Mouse (Mus musculus): Measurements from ENCODE around the gene Syce3.
"Not testable (repeated sequence)": the region's sequence is repeated elsewhere in the genome, so short reads cannot be mapped to it uniquely, and the experiment has no call there.

Syce3 gene

DNA sequence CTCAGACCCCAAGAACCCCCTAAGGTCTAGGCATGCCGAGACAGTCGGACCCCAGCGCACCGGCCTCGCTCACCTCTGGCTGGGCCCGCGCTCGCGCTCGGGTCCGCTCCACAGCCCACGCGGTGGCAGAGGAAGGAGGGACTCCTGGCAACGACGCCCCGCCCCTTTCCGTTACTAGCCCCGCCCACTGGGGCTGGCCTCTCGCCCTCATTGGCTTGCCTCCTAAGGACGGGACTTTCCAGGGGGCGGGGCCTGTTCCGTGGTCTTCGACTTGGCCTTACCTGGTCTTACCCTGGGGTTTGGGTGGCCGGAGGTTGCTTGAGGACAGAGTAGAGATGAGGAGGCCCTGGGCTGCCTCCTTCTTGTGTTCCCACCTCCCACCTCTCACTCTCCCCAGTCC is at the start of gene Syce3:
Syce3 (minus strand) TSS at position 386 of the 400 bp plus-strand sequence.
- in situ Hi-C loops (cut with MboI, MseI): no loop called here

- in situ Hi-C loops (cut with MboI, MseI): no loop called here
Observed at GRCm38 (mm10) chr15:89459821-89460220, 49.5 kb upstream of the Syce3 start.

- in situ Hi-C loops (cut with MboI, MseI): no loop called here
Observed at GRCm38 (mm10) chr15:89458942-89459341, 48.6 kb upstream of the Syce3 start.

DNA sequence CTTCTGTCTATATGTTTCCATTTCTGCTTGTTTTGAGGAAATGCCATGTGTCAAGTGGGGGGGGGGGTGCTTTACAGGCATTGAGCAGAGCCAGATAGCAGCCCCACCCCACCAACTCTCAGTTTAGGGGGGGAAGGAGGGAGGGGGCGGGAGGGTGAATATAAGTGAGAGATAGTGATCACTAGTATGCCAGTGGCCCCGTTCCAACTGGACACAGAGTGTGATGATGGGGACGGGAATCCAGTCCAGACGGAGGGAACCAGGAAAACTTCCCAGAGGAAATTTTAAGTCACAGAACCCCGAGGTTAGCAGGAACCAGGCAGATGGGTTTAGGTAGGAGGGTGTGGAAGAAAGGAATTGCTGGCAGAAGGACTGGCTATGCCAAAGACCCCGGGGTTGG is 45.3 kb upstream of the Syce3 start:
- in situ Hi-C loops (cut with MboI, MseI): no loop called here

DNA sequence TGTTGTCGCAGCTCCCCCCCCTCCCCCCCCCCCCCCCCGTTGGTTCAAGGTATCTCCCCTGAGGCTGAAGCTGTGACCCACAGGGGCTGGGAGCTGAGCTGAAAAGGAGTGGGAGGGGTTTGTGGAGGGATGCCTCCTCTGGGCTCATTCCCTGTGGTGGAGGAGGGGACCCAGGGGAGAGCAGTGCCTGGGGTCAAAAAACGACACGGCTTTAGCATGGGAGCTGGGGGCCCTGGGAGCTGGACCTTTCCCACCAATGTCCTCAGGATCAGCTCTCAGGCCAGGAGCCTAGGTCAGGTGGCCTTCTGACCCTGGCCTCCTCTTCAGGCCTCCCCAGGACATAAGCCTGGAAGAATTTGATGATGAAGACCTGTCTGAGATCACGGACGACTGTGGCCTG is 44.6 kb upstream of the Syce3 start:
- in situ Hi-C loops (cut with MboI, MseI): no loop called here

- in situ Hi-C loops (cut with MboI, MseI): no loop called here
Observed at GRCm38 (mm10) chr15:89453865-89454478, 43.7 kb upstream of the Syce3 start, which contains the start of gene Mapk8ip2. Mapk8ip2 (plus strand) TSS chr15:89453913.

- in situ Hi-C loops (cut with MboI, MseI): no loop called here
Observed at GRCm38 (mm10) chr15:89452906-89453864, 42.9 kb upstream of the Syce3 start.

GRCm38 (mm10) chr15:89442486-89443070 is 32.3 kb upstream of the Syce3 start:
- in situ Hi-C loops (cut with MboI, MseI): no loop called here

- in situ Hi-C loops (cut with MboI, MseI): no loop called here
Observed at GRCm38 (mm10) chr15:89435878-89436277, 25.6 kb upstream of the Syce3 start.

- in situ Hi-C loops (cut with MboI, MseI): no loop called here
Observed at GRCm38 (mm10) chr15:89434136-89434535, 23.8 kb upstream of the Syce3 start.

DNA sequence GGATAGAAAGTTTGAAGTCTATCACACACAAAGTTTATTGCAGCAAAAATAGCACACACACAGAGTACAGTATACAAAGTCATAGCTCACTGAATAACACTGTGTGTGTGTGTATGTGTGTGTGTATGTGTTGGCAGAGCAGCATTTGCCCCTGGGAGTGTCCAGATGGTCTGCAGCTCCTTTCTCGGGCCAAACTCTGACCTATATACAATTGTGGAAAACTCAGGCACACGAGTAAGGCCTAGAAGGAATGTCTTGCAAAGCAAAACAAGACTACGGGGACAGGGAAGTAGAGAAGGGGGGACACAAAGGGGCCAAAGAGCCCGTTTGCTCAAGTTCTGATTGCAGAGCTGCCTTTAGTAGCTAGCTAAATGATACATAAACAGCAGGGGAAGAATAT is 22.6 kb upstream of the Syce3 start:
- in situ Hi-C loops (cut with MboI, MseI): no loop called here

GRCm38 (mm10) chr15:89431806-89432205 is 21.5 kb upstream of the Syce3 start:
- in situ Hi-C loops (cut with MboI, MseI): no loop called here

GRCm38 (mm10) chr15:89431271-89431670 is 21.0 kb upstream of the Syce3 start:
- in situ Hi-C loops (cut with MboI, MseI): no loop called here

DNA sequence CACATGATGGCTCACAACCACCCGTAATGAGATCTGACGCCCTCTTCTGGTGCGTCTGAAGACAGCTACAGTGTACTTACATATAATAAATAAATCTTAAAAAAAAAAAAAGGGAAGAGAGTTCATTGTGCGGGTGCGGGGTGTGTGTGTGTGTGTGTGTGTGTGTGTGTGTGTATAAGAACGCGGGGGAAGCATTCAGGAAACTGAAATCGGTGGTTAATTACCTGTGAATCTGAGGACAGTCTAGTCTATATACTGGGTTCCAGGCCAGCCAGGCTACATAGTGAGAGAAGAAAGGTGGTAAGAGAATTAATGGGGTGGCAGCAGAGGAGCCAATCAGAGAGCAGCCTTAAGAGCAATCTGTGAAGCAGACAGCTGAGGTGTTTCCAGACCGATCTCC is 20.5 kb upstream of the Syce3 start:
- in situ Hi-C loops (cut with MboI, MseI): not testable (repeated sequence)

DNA sequence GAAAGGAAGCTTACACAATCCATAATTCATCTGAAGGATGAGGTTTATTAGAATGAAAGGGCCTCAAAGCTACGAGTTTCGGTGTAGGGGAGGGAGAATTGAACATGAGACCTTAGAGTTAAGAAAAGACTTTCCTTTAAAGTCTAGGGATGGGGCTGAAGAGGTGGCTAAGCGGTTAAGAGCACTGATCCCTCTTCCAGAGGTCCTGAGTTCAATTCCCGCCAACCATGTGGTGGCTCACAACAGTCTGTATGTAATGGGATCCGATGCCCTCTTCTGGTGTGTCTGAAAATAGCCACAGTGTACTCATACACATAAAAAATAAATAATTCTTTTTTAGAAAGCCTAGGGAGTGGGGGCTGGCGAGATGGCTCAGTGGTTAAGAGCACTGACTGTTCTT is 20.0 kb upstream of the Syce3 start:
- in situ Hi-C loops (cut with MboI, MseI): no loop called here

GRCm38 (mm10) chr15:89429352-89430221 is 19.3 kb upstream of the Syce3 start, which contains the start of the genes C730034F03Rik, Gm44502 and Chkb:
C730034F03Rik (plus strand) TSS chr15:89429589.
Gm44502 (minus strand) TSS chr15:89429696.
Chkb (minus strand) TSS chr15:89429908.
- in situ Hi-C loops (cut with MboI, MseI): loop anchor here in 1 of 2 experiments (5.0 kb wide), 1 partner anchor 77 kb away; no protein-coding TSS in a partner anchor

- in situ Hi-C loops (cut with MboI, MseI): loop anchor here in 1 of 2 experiments (5.0 kb wide), 1 partner anchor 77 kb away; no protein-coding TSS in a partner anchor
Observed at GRCm38 (mm10) chr15:89428821-89429351, 18.6 kb upstream of the Syce3 start.

DNA sequence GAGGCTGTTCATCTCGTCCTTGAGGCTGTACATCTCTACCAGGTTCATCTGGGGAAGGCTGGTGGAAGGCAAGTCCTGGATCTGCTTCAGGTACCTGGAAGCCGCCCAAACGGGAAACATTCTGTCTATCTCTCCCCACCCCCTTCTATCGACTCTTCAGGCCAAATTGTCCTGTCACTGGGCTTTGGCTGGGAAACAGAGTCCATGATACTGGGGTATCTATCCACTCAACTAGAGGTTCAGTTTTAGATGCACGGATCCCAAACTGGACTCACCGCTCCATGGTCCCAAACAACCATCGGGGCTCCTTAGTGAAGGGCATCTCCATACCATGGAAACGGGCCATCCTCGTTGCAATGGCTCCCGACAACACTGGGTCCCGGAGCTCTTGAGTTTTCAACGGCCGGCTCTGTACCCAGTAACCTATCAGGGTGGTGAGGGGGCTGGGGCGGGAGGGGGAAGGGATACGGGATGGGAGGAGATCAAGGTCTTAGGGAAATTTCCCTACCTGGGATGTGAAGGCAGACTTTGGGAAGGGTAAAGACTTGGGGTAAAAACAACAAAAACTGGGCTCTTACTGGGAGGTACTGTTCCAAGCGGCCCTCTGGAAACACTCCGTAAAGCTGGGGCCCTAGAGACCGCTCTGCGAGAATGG is 18.0 kb upstream of the Syce3 start:
- in situ Hi-C loops (cut with MboI, MseI): loop anchor here in 1 of 2 experiments (5.0 kb wide), 1 partner anchor 76 kb away; no protein-coding TSS in a partner anchor

DNA sequence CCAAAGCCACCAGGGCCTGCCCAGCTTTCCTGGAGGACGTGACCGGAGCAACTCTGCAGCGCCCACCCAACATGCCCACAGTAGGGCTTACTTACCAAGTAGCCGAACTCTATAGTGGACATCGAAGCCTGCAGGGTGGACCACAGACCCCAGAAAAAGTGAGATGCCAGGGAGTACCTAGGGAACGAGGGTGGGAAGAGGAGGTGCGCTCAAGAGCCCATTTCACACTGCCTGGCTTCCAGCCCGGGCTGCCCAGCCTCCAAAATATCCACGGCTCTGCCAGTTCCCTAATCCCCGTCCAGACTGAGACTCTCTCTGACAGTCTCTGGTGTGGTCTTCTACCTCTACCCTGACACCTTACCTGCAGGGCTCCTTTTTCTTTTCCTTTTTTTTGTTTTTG is 16.4 kb upstream of the Syce3 start:
- in situ Hi-C loops (cut with MboI, MseI): loop anchor here in 1 of 2 experiments (5.0 kb wide), 1 partner anchor 74 kb away; no protein-coding TSS in a partner anchor

GRCm38 (mm10) chr15:89425711-89426121 is 15.4 kb upstream of the Syce3 start, which contains the start of gene Cpt1b:
Cpt1b (minus strand) TSS chr15:89425863.
- in situ Hi-C loops (cut with MboI, MseI): loop anchor here in 1 of 2 experiments (5.0 kb wide), 1 partner anchor 73 kb away; no protein-coding TSS in a partner anchor
